Mouse (Mus musculus) kidney, adult 18-20 months (tissue): ENCODE measurements at regions not wholly inside any gene's neighbourhood (a gene's known extent, or its start where the extent isn't known, plus 50 kb on each side); places are given as distances from the start of the nearest gene placed in this dataset.

Experiments used
- DNase-seq: peaks from one replicate; pipeline ENCODE4 v3.0.0; 2021

- DNase-seq: no peak
Measured at GRCm38 (mm10) chr8:17782650-17783049, 1195.4 kb downstream of the Defb40 start.

- no peak for DNase-seq
Measured at GRCm38 (mm10) chr8:17781559-17782283, 1196.3 kb downstream of the Defb40 start.

- no peak for DNase-seq
Measured at GRCm38 (mm10) chr8:17775411-17775810, 1202.6 kb downstream of the Defb40 start.

GRCm38 (mm10) chr8:17773311-17773710 is 1204.7 kb downstream of the Defb40 start:
- no peak for DNase-seq

- DNase-seq: no peak
Measured at GRCm38 (mm10) chr8:17767441-17768007, 1210.5 kb downstream of the Defb40 start.

- no peak for DNase-seq
Measured at GRCm38 (mm10) chr8:17724672-17725071, 1253.4 kb downstream of the Defb40 start.

GRCm38 (mm10) chr8:17709162-17709561 is 1268.9 kb downstream of the Defb40 start:
- no peak for DNase-seq

GRCm38 (mm10) chr8:17708409-17708808 is 1269.6 kb downstream of the Defb40 start:
- no peak for DNase-seq

GRCm38 (mm10) chr8:17704289-17704688 is 1273.8 kb downstream of the Defb40 start:
- no peak for DNase-seq

GRCm38 (mm10) chr8:17700362-17700761 is 1277.7 kb downstream of the Defb40 start:
- DNase-seq: no peak

- no peak for DNase-seq
Measured at GRCm38 (mm10) chr8:17690074-17690848, 1287.8 kb downstream of the Defb40 start.

- no peak for DNase-seq
Measured at GRCm38 (mm10) chr8:17689641-17690040, 1288.4 kb downstream of the Defb40 start.

GRCm38 (mm10) chr8:17687084-17687483 is 1291.0 kb downstream of the Defb40 start:
- DNase-seq: no peak

GRCm38 (mm10) chr8:17664371-17665141 is 1313.5 kb downstream of the Defb40 start:
- no peak for DNase-seq

- DNase-seq: no peak
Measured at GRCm38 (mm10) chr8:17659753-17660361, 1318.2 kb downstream of the Defb40 start.

- DNase-seq: peak; percentile 13
Measured at GRCm38 (mm10) chr8:17653786-17654185, 1324.3 kb downstream of the Defb40 start.

GRCm38 (mm10) chr8:17647559-17647958 is 1330.5 kb downstream of the Defb40 start:
- no peak for DNase-seq

- DNase-seq: no peak
Measured at GRCm38 (mm10) chr8:17621109-17621508, 1356.9 kb downstream of the Defb40 start.

GRCm38 (mm10) chr8:17618846-17619245 is 1359.2 kb downstream of the Defb40 start:
- DNase-seq: no peak

GRCm38 (mm10) chr8:17618147-17618546 is 1359.9 kb downstream of the Defb40 start:
- no peak for DNase-seq

- DNase-seq: no peak
Measured at GRCm38 (mm10) chr8:17602861-17603260, 1375.2 kb downstream of the Defb40 start.

GRCm38 (mm10) chr8:17598736-17599135 is 1379.3 kb downstream of the Defb40 start:
- no peak for DNase-seq

GRCm38 (mm10) chr8:17596559-17596958 is 1381.5 kb downstream of the Defb40 start:
- no peak for DNase-seq
